Mouse (Mus musculus): ENCODE data around the gene Gm10424. TPM values are rescaled to one million over a fixed set of nuclear protein-coding genes. Genes with fewer than 3 reads are reported as not detected.
"Not testable (repeated sequence)": the region's sequence is repeated elsewhere in the genome, so short reads cannot be mapped to it uniquely, and the experiment has no call there.

Gm10424 gene
- polyA plus RNA-seq (2017; shearing (Covaris generic)): not detected

- not testable (repeated sequence) for ATAC-seq
Observed at GRCm38 (mm10) chr5:95272668-95273067, at the start of gene Gm10424. Gm10424 (minus strand) TSS chr5:95272768.

GRCm38 (mm10) chr5:95305611-95306010 is 33.0 kb upstream of the Gm10424 start, which contains the start of gene Gm3259:
Gm3259 (plus strand) TSS chr5:95305911.
- ATAC-seq: not testable (repeated sequence)

Other genes with a start within 250 kb of the Gm10424 start
- not detected for gene Gm7942, start 165.8 kb downstream of the Gm10424 start, polyA plus RNA-seq (2017; shearing (Covaris generic))
- gene Gm16513, start 90.1 kb downstream of the Gm10424 start, polyA plus RNA-seq (2017; shearing (Covaris generic)): under 1 TPM in 1 of 2 experiments, not detected in 1; 0.75 TPM
- gene Gm3259, start 33.1 kb upstream of the Gm10424 start, polyA plus RNA-seq (2017; shearing (Covaris generic)): not detected
- gene D5Ertd577e, start 184.0 kb upstream of the Gm10424 start, polyA plus RNA-seq (2017; shearing (Covaris generic)): not detected
- gene Gm3286, start 238.0 kb upstream of the Gm10424 start, polyA plus RNA-seq (2017; shearing (Covaris generic)): under 1 TPM in 1 of 2 experiments, not detected in 1; 0.17 TPM

Measured in CD4-positive, CD25-positive, alpha-beta regulatory T cell, adult 4 months (primary cell).